Mouse (Mus musculus): Measurements from ENCODE around the gene Gramd1b.

GRCm38 (mm10) chr9:40433286-40433685 lies 97.9 kb downstream of the Gramd1b start:
- no peak for TF ChIP-seq CTCF (IDR thresholded peaks at IDR 0.05; ENCODE audit: low read depth)
- TF ChIP-seq EP300 (IDR thresholded peaks at IDR 0.05; ENCODE audit: low read depth), result no peak

Data from heart, postnatal 0 days (tissue).